Mouse (Mus musculus) neural tube, embryonic 14.5 days (tissue): ENCODE measurements at regions not wholly inside any gene's neighbourhood (a gene's known extent, or its start where the extent isn't known, plus 50 kb on each side); places are given as distances from the start of the nearest gene placed in this dataset.
"Not testable (repeated sequence)": the region's sequence is repeated elsewhere in the genome, so short reads cannot be mapped to it uniquely, and the experiment has no call there.

Experiments used
- ATAC-seq: fragments of 200-750 bp; cut with Nextera tagmentation; 2 replicates; pipeline ENCODE4 v1.8.0; 2017; ENCODE audit warnings: low read depth, mild to moderate bottlenecking, moderate TSS enrichment, moderate library complexity
- H3K27ac ChIP-seq: fragments of 300-500 bp; sonication (generic); 2 replicates; pipeline ENCODE4 v1.5.1; 2014; ENCODE audit warnings: low read depth, mild to moderate bottlenecking, control low read depth, low read length, moderate library complexity, mixed read lengths
- H3K27me3 ChIP-seq: fragments of 300-500 bp; sonication (generic); 2 replicates; pipeline ENCODE4 v1.6.1; 2014; ENCODE audit warnings: low read length; ENCODE audit not compliant: control insufficient read depth, insufficient read depth
- H3K36me3 ChIP-seq: fragments of 300-500 bp; sonication (generic); 2 replicates; pipeline ENCODE4 v1.6.1; 2014; ENCODE audit warnings: low read length, mixed read lengths; ENCODE audit not compliant: control insufficient read depth, insufficient read depth
- H3K4me1 ChIP-seq: fragments of 300-500 bp; sonication (generic); 2 replicates; pipeline ENCODE4 v1.6.1; 2014; ENCODE audit warnings: low read length; ENCODE audit not compliant: control insufficient read depth, insufficient read depth
- H3K4me2 ChIP-seq: fragments of 300-500 bp; sonication (generic); 2 replicates; pipeline ENCODE4 v1.6.1; 2014; ENCODE audit warnings: mild to moderate bottlenecking, low read depth, low read length, control low read depth
- H3K4me3 ChIP-seq: fragments of 300-500 bp; sonication (generic); 2 replicates; pipeline ENCODE4 v1.5.1; 2014; ENCODE audit warnings: low read depth, low read length, control low read depth, mixed read lengths
- H3K9ac ChIP-seq: fragments of 300-500 bp; sonication (generic); replicated peaks from 2 replicates; pipeline ENCODE4 v1.6.1; 2014; ENCODE audit warnings: low read depth, mild to moderate bottlenecking, control low read depth, low read length, mixed read lengths
- H3K9me3 ChIP-seq: fragments of 300-500 bp; sonication (generic); 2 replicates; pipeline ENCODE4 v1.6.1; 2016; ENCODE audit warnings: low read length; ENCODE audit not compliant: control insufficient read depth
- WGBS: fragments of 180-500 bp; shearing (Covaris S2); extraction: QIAGEN DNeasy Blood & Tissue Kit; methylation state at CpG from one replicate; pipeline ENCODE4 v1.1.7; 2014; 5-methylcytosine and 5-hydroxymethylcytosine counted together

DNA sequence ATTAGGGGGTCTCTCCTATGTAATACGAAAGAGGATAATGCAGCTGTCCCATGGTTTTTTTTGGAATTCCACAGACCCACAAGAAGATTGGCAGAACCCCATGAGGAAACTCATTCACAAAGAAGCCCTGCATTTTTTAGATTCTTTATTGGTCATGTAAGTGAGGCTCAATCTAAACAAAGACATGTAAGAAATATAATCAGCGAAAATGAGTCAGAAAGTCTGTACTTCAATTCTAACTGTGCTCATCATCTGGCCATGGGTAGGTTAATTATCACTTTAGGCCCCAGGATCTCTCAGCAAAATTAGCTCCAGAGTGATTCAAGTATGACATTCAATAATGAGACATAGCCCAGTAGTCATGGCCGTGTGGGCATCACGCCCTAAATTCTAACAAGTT is 703.2 kb downstream of the A830018L16Rik start:
- Histone ChIP-seq H3K27ac (no peak overlapping the region), H3K9me3 (no peaks in the 10 kb centered on the region), H3K4me1 (no peaks in the 10 kb centered on the region), H3K27me3 (no peaks in the 10 kb centered on the region), H3K9ac (no peak overlapping the region), H3K4me2 (no peak overlapping the region), H3K36me3 (no peaks in the 10 kb centered on the region), H3K4me3 (no peak overlapping the region)
- 89% methylated on average over 4 of the region's 4 CpGs for WGBS
- no peak for ATAC-seq

DNA sequence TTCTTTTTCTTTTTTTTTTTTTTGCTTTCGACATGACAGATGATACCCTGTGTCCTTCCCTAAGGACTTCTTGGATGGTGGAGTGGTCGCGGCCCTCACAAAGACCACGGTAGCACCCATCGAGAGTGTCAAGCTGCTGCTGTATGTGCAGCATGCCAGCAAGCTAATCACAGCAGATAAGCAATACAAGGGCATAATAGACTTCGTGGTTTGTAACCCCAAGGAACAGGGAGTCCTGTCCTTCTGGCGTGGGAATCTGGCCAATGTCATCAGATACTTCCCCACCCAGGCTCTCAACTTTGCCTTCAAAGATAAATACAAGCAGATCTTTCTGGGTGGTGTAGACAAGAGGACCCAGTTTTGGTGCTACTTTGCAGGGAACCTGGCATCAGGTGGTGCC is 707.0 kb downstream of the A830018L16Rik start:
- no peak for ATAC-seq
- no peak overlapping the region for H3K27ac ChIP-seq
- no peaks in the 10 kb centered on the region for H3K36me3 ChIP-seq
- H3K9me3 ChIP-seq: no peaks in the 10 kb centered on the region
- H3K4me1 ChIP-seq: no peaks in the 10 kb centered on the region
- WGBS: 93% methylated on average over 7 of the region's 7 CpGs
- H3K4me3 ChIP-seq: no peak overlapping the region
- no peak overlapping the region for H3K4me2 ChIP-seq
- H3K9ac ChIP-seq: no peak overlapping the region
- no peaks in the 10 kb centered on the region for H3K27me3 ChIP-seq

DNA sequence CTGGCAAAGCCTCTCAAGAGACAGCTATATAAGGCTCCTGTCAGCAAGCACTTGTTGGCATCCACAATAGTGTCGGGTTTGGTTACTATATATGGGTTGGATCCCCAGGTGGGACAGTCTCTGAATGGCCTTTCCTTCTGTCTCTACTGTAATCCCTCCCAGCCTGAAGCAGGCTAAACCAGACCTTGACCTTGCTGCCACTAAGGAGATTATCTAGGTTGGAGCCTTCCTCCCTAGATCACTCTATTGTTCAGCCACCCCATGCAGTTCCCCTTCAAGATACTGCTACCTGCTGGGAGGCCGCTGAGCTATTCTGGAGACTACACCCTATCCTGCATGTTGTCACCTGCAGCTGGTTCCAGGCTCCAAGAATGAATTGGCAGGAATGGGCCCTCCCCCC is 712.7 kb downstream of the A830018L16Rik start:
- not testable (repeated sequence) for H3K27ac ChIP-seq, H3K4me2 ChIP-seq, H3K4me3 ChIP-seq, H3K4me1 ChIP-seq, H3K27me3 ChIP-seq, H3K9ac ChIP-seq, H3K36me3 ChIP-seq, H3K9me3 ChIP-seq, ATAC-seq
- WGBS: 55% methylated on average over 2 of the region's 2 CpGs

DNA sequence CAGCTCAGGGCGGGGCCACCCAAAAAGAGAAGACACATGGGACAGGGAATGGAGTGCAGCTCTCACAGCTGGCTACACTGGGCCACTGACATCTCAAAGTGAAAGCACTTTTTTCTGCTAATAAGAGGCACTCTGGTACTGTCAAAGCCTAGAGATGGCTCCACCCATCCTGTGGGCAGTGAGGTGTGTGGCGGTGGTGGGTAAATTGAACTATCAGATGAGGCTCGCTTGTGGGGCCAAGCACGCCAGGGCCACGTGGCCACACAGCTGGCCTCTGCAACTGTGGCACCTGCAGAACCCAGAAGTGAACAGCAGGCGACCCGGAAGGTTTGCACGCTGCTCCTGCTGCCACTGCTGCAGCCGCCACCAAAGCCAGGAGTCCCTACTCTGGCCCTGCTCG is 756.6 kb downstream of the A830018L16Rik start:
- H3K4me3 ChIP-seq: no peak overlapping the region
- H3K9ac ChIP-seq: no peak overlapping the region
- no peaks in the 10 kb centered on the region for H3K9me3 ChIP-seq
- no peaks in the 10 kb centered on the region for H3K4me1 ChIP-seq
- no peak overlapping the region for H3K4me2 ChIP-seq
- no peak for ATAC-seq
- H3K27ac ChIP-seq: no peak overlapping the region
- H3K36me3 ChIP-seq: no peaks in the 10 kb centered on the region
- H3K27me3 ChIP-seq: no peaks in the 10 kb centered on the region
- 93% methylated on average over 10 of the region's 10 CpGs for WGBS

DNA sequence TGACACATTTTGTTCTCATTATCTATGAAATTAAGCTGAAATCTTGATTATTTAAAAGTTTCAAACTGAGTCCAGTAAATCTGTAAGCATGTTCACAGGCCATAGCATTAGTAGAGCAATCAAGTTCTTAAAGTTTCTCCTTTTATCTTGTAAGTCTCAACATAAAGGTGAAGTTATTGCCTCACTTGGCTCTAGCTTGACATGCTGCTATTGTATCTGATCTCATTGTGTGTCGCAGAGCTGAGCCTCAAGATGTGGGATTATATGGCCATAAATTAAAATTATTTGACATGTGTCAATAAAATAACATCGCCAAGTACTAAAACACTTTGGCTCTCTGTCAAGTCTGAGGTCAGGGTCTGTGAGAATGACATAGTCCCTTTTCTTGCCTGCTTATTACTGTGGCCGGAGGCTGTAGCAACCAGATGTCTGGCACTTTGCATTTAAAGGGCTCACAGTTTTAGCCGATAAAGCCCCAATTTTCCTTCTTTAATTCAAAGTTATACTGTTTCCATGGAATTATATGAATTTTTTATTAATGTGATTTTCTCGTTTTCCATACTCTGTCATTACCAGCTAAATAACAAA is 775.8 kb downstream of the A830018L16Rik start:
- WGBS: 68% methylated on average over 5 of the region's 5 CpGs
- Histone ChIP-seq H3K27me3 (no peaks in the 10 kb centered on the region), H3K4me1 (no peaks in the 10 kb centered on the region), H3K27ac (no peak overlapping the region), H3K4me2 (no peak overlapping the region), H3K9me3 (no peaks in the 10 kb centered on the region), H3K36me3 (no peaks in the 10 kb centered on the region), H3K4me3 (no peak overlapping the region), H3K9ac (no peak overlapping the region)
- no peak; the same call in 1 of the 2 replicates for ATAC-seq

DNA sequence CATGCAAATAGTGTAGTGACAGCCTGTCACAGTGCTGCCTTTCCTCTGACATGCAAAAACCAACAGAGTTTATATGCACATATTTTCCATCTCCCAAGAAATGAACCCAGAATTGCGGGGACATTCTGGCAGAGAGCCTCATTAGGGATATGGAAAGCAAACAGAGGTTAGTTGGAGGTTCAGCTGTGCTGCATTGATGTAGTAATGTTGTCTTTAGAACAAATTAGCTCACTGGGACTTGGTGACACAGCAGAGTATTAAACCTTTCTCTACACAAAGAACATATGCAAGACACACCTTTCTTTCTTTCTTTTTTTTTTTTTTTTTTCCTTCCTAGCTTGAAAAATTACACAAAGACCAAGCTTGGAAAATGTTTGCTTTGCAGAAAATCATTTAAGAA is 778.7 kb downstream of the A830018L16Rik start:
- H3K9me3 ChIP-seq: no peaks in the 10 kb centered on the region
- H3K4me3 ChIP-seq: no peak overlapping the region
- no peak overlapping the region for H3K9ac ChIP-seq
- WGBS: 61% methylated on average over 1 of the region's 1 CpGs
- no peak overlapping the region for H3K27ac ChIP-seq
- H3K36me3 ChIP-seq: no peaks in the 10 kb centered on the region
- ATAC-seq: no peak
- no peak overlapping the region for H3K4me2 ChIP-seq
- H3K4me1 ChIP-seq: no peaks in the 10 kb centered on the region
- H3K27me3 ChIP-seq: no peaks in the 10 kb centered on the region

DNA sequence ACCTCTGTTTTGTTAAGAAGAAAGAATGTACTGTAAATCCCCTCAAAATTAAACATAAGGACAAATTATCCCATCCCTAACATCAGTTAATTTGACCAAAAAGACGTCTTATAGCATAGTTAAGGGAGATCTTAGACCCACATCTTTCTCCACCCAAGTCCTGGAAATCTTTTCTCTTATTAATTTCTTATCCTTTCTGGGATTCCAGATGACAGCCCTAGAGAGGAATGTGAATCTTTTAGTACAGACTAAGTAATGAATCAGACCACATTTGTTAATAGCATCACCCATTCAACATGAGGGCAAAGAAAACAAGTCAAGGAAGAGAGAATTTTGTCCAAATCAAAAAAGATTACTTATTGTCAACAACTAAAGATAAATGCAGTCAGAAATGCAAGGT is 817.2 kb downstream of the A830018L16Rik start:
- H3K9ac ChIP-seq: no peak overlapping the region
- no peaks in the 10 kb centered on the region for H3K36me3 ChIP-seq
- H3K9me3 ChIP-seq: no peaks in the 10 kb centered on the region
- no peak overlapping the region for H3K27ac ChIP-seq
- H3K4me3 ChIP-seq: no peak overlapping the region
- no peak overlapping the region for H3K4me2 ChIP-seq
- WGBS: 64% methylated on average over 1 of the region's 1 CpGs
- no peaks in the 10 kb centered on the region for H3K27me3 ChIP-seq
- ATAC-seq: no peak
- H3K4me1 ChIP-seq: no peaks in the 10 kb centered on the region

DNA sequence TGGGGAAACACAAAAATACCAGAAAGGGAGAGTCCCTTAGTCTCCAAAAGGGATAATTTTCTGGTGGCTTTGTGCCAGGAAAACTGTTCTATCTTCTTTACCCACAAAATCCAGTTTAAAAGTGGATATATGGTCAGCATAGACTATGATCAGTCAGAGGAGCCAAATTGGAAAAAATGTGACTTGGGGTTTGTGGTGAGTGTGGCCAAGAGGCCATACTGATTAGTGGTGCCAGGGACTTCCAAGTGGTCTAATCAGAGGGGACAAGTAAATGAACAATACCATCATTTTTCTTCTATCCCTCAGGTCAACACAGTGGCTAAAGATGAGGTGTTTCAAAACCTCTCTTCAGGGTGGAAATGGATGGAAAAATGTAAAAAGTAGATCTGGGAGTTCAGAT is 828.2 kb downstream of the A830018L16Rik start:
- Histone ChIP-seq H3K27me3 (no peaks in the 10 kb centered on the region), H3K9me3 (no peaks in the 10 kb centered on the region), H3K4me3 (no peak overlapping the region), H3K4me2 (no peak overlapping the region), H3K27ac (no peak overlapping the region), H3K36me3 (no peaks in the 10 kb centered on the region), H3K9ac (no peak overlapping the region), H3K4me1 (no peaks in the 10 kb centered on the region)
- no peak for ATAC-seq

DNA sequence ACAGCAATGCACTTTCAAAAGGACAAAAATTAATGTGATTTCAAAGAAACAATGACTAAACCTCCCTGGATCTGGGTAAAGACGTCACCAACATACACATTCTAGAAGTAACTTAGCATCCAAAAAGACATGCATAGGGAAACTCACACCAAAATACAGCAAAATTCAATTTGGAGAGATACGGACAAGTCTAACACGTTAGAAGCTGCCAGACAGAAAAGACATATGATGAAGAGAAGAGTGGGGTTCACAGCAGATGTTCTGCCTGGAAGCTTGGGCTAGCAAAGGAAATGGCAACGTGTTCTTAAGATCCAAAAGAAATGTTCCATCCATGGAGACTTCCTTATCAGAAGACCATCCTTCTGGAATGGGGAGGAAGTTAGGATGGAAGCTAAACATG is 868.6 kb downstream of the A830018L16Rik start:
- ATAC-seq: no peak
- H3K4me2 ChIP-seq: no peak overlapping the region
- H3K36me3 ChIP-seq: no peaks in the 10 kb centered on the region
- WGBS: 92% methylated on average over 4 of the region's 4 CpGs
- no peaks in the 10 kb centered on the region for H3K27me3 ChIP-seq
- no peak overlapping the region for H3K27ac ChIP-seq
- H3K4me1 ChIP-seq: no peaks in the 10 kb centered on the region
- no peak overlapping the region for H3K9ac ChIP-seq
- H3K9me3 ChIP-seq: no peaks in the 10 kb centered on the region
- H3K4me3 ChIP-seq: no peak overlapping the region

DNA sequence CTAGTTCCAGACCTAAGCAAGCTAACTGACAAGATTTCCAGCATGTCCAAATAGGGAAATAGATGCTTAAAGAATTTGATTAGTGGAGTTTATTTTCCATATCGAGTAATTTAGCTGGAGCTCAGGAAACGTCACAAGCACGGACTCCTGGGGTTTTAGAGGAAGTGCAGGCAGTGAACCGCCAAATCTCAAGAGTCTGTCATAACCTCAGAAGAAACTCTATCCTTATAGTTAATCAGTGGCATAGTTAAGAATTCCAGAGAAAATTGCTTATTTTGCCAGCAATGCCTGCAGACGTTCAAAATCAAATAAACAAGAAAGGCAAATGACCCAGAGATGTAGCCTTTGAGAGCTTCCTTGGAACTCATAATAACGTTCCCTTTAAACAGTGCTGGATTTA is 871.6 kb downstream of the A830018L16Rik start:
- ATAC-seq: no peak
- no peak overlapping the region for H3K4me3 ChIP-seq
- H3K9me3 ChIP-seq: no peaks in the 10 kb centered on the region
- no peak overlapping the region for H3K27ac ChIP-seq
- H3K4me2 ChIP-seq: no peak overlapping the region
- no peaks in the 10 kb centered on the region for H3K27me3 ChIP-seq
- WGBS: 68% methylated on average over 6 of the region's 6 CpGs
- no peak overlapping the region for H3K9ac ChIP-seq
- no peaks in the 10 kb centered on the region for H3K36me3 ChIP-seq
- H3K4me1 ChIP-seq: no peaks in the 10 kb centered on the region
